Mouse (Mus musculus) liver, embryonic 11.5 days (tissue): Measurements from ENCODE around the gene Cdk2ap2. TPM values are rescaled to one million over a fixed set of nuclear protein-coding genes. Genes with fewer than 3 reads are reported as not detected.

Experiments
- ATAC-seq: fragments of 200-750 bp; cut with Nextera tagmentation; replicated peaks from 2 replicates; pipeline ENCODE4 v1.8.0; 2017; ENCODE audit warnings: moderate number of reproducible peaks, mild to moderate bottlenecking, moderate TSS enrichment, moderate library complexity; ENCODE audit not compliant: low FRiP score
- DNase-seq: peaks from one replicate; pipeline ENCODE4 v3.0.0-alpha.2; 2017; ENCODE audit warnings: low spot score
- H3K27ac ChIP-seq: fragments of 300-500 bp; sonication (generic); 2 replicates; pipeline ENCODE4 v1.5.1; 2014; ENCODE audit warnings: mild to moderate bottlenecking, low read depth, low read length, control low read depth
- H3K27me3 ChIP-seq: fragments of 300-500 bp; sonication (generic); replicated peaks from 2 replicates; pipeline ENCODE4 v1.6.1; 2014; ENCODE audit warnings: low read length, mixed read lengths; ENCODE audit not compliant: control insufficient read depth, insufficient read depth
- H3K36me3 ChIP-seq: fragments of 300-500 bp; sonication (generic); 2 replicates; pipeline ENCODE4 v1.6.1; 2014; ENCODE audit warnings: mild to moderate bottlenecking, low read length, moderate library complexity, mixed read lengths; ENCODE audit not compliant: control insufficient read depth, insufficient read depth
- H3K4me1 ChIP-seq: fragments of 300-500 bp; sonication (generic); replicated peaks from 2 replicates; pipeline ENCODE4 v1.6.1; 2014; ENCODE audit warnings: low read length, mixed read lengths; ENCODE audit not compliant: control insufficient read depth, insufficient read depth
- H3K4me2 ChIP-seq: fragments of 300-500 bp; sonication (generic); 2 replicates; pipeline ENCODE4 v1.6.1; 2014; ENCODE audit warnings: mild to moderate bottlenecking, control low read depth, moderate library complexity
- H3K4me3 ChIP-seq: fragments of 300-500 bp; sonication (generic); 2 replicates; pipeline ENCODE4 v1.5.1; 2014; ENCODE audit warnings: low read depth, low read length, control low read depth
- H3K9ac ChIP-seq: fragments of 300-500 bp; sonication (generic); 2 replicates; pipeline ENCODE4 v1.6.1; 2014; ENCODE audit warnings: low read depth, low read length, control low read depth
- H3K9me3 ChIP-seq: fragments of 300-500 bp; sonication (generic); 2 replicates; pipeline ENCODE4 v1.6.1; 2016; ENCODE audit warnings: low read length, inconsistent platforms, mixed read lengths; ENCODE audit not compliant: control insufficient read depth
- WGBS: fragments of 180-500 bp; shearing (Covaris S2); extraction: QIAGEN DNeasy Blood & Tissue Kit; methylation state at CpG from one replicate; pipeline ENCODE4 v1.1.7; 2014; 5-methylcytosine and 5-hydroxymethylcytosine counted together
- polyA plus RNA-seq: library from polyadenylated mRNA; unstranded; fragments of >200 nt; fragmentation: Nextera tagmentation; extraction: Ambion mirVana; gene quantifications from 2 replicates; pipeline ENCODE4 v1.2.1, GENCODE M21; 2014

Gene Cdk2ap2
- polyA plus RNA-seq, 1 experiment from 2014 or later, result 135 TPM

DNA sequence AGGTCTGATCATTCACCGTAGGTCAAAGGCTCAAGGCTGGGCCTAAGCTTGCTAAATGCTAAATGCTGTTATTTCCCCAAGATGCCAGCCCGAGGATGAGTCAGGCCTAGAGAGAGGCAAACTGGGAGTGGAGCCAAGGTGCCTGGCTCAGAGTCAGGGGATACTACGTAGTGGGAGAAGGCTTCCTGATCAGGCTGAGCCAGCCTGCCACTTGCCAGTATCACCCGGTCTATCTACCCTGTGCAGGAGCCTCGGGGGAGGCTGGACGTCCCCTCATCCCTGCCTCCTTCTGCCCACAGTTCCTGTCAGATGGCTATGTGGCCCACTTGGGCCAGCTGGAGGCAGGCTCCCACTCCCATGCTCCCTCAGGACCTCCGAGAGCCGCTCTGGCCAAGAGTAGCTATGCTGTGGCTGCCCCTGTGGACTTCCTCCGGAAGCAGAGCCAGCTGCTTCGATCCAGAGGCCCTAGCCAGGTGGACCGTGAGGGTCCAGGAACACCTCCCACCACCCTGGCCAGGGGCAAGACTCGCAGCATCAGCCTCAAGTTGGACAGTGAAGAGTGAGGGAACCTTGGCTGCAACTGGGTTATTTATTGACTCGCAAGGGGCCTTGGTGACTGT, 16.3 kb downstream of the Cdk2ap2 start:
- Histone ChIP-seq H3K4me3 (peak overlapping the region; percentile 7; the same call in 1 of the 2 replicates), H3K36me3 (peaks cover 23% of the 10 kb centered on the region)
- ATAC-seq, result peak; percentile 64

GRCm38 (mm10) chr19:4113806-4114230, 16.8 kb downstream of the Cdk2ap2 start:
- peak overlapping the region; percentile 52 for H3K9ac ChIP-seq
- peaks cover 23% of the 10 kb centered on the region for H3K36me3 ChIP-seq
- ATAC-seq (peak; percentile 38; the same call in 1 of the 2 replicates), DNase-seq (no peak)
- H3K27ac ChIP-seq, result peak overlapping the region; percentile 58
- no peaks in the 10 kb centered on the region for H3K27me3 ChIP-seq
- H3K4me3 ChIP-seq, result peak overlapping the region; percentile 11; the same call in 1 of the 2 replicates
- H3K4me1 ChIP-seq, result peaks cover 17% of the 10 kb centered on the region
- 33% methylated on average over 5 of the region's 5 CpGs for WGBS
- peak overlapping the region; percentile 48 for H3K4me2 ChIP-seq
- H3K9me3 ChIP-seq, result no peaks in the 10 kb centered on the region

More for the DNA sequence above, 16.3 kb downstream of the Cdk2ap2 start:
- Histone ChIP-seq H3K9me3 (no peaks in the 10 kb centered on the region), H3K4me1 (peaks cover 17% of the 10 kb centered on the region), H3K4me2 (peak overlapping the region; percentile 48), H3K27ac (peak overlapping the region; percentile 58), H3K27me3 (no peaks in the 10 kb centered on the region), H3K9ac (peak overlapping the region; percentile 52)
- WGBS, result 57% methylated on average over 13 of the region's 13 CpGs
- DNase-seq, result no peak

DNA sequence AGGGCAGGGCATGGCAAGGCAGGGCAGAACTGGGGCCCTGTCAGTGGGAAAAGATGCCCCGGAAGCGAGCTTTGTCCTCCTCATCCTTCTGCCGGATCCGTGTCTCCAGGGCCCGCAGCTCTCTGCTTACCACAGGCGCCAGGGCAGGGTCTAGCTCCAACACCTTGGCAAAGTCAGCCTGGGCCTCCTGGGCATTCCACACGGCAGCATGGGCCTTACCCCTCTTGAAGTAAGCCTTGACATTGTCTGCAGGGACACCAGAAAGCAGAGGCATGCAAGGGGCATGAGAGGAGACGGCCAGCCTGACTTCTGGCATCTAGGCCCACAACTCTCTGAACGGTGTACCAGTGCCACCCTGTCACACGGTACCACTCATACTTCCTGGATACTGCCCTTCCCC, 17.6 kb downstream of the Cdk2ap2 start:
- Histone ChIP-seq H3K36me3 (peaks cover 23% of the 10 kb centered on the region), H3K4me2 (no peak overlapping the region), H3K4me3 (no peak overlapping the region), H3K27me3 (no peaks in the 10 kb centered on the region), H3K9ac (peak overlapping the region; percentile 52; the same call in 1 of the 2 replicates), H3K9me3 (no peaks in the 10 kb centered on the region), H3K27ac (no peak overlapping the region), H3K4me1 (peaks cover 17% of the 10 kb centered on the region)
- WGBS, result 84% methylated on average over 10 of the region's 10 CpGs
- no peak for DNase-seq
- ATAC-seq, result no peak

DNA sequence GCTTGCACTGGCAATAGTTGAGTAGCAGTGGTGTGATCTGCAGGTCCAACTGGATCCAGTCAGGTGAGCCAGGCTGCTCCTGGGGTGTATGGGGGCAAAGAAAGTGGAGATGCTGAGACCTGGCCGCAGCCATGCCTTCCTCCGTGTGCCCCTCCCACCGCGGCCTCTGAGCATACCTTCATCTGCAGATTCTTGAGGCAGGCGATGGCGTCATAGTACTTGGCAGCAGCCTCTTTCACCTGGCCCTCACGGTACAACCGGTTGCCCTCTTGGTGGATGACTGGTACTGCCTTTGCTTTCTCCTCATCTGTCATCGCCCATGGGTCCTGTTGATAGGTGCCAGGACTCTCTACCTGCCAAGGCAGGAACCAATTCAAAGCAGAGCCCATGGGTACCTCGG, 18.2 kb downstream of the Cdk2ap2 start:
- WGBS, result 93% methylated on average over 10 of the region's 10 CpGs
- Histone ChIP-seq H3K27ac (no peak overlapping the region), H3K36me3 (peaks cover 23% of the 10 kb centered on the region), H3K4me2 (no peak overlapping the region), H3K4me3 (no peak overlapping the region), H3K9me3 (no peaks in the 10 kb centered on the region), H3K27me3 (no peaks in the 10 kb centered on the region), H3K9ac (no peak overlapping the region), H3K4me1 (peaks cover 19% of the 10 kb centered on the region)
- no peak for ATAC-seq
- DNase-seq, result no peak

- Histone ChIP-seq H3K27me3 (no peaks in the 10 kb centered on the region), H3K9ac (no peak overlapping the region), H3K9me3 (no peaks in the 10 kb centered on the region), H3K36me3 (peaks cover 23% of the 10 kb centered on the region), H3K27ac (no peak overlapping the region), H3K4me1 (peaks cover 23% of the 10 kb centered on the region), H3K4me2 (no peak overlapping the region), H3K4me3 (no peak overlapping the region)
- ATAC-seq (no peak), DNase-seq (no peak)
- 81% methylated on average over 11 of the region's 11 CpGs for WGBS
Observed at GRCm38 (mm10) chr19:4115816-4116215, 18.8 kb downstream of the Cdk2ap2 start.

- Histone ChIP-seq H3K4me2 (no peak overlapping the region), H3K27ac (no peak overlapping the region), H3K4me1 (peaks cover 26% of the 10 kb centered on the region), H3K27me3 (no peaks in the 10 kb centered on the region), H3K9ac (no peak overlapping the region), H3K4me3 (no peak overlapping the region), H3K9me3 (no peaks in the 10 kb centered on the region), H3K36me3 (peaks cover 23% of the 10 kb centered on the region)
- no peak for DNase-seq
- 97% methylated on average over 7 of the region's 7 CpGs for WGBS
- ATAC-seq, result no peak
Observed at GRCm38 (mm10) chr19:4117006-4117405, 20.0 kb downstream of the Cdk2ap2 start.

- DNase-seq (no peak), ATAC-seq (no peak)
- Histone ChIP-seq H3K4me2 (no peak overlapping the region), H3K4me3 (no peak overlapping the region), H3K9me3 (no peaks in the 10 kb centered on the region), H3K27me3 (no peaks in the 10 kb centered on the region), H3K9ac (no peak overlapping the region), H3K4me1 (peaks cover 26% of the 10 kb centered on the region), H3K27ac (no peak overlapping the region; the same call in 1 of the 2 replicates), H3K36me3 (peaks cover 23% of the 10 kb centered on the region)
- WGBS, result 86% methylated on average over 2 of the region's 2 CpGs
Observed at GRCm38 (mm10) chr19:4118350-4118749, 21.4 kb downstream of the Cdk2ap2 start.

DNA sequence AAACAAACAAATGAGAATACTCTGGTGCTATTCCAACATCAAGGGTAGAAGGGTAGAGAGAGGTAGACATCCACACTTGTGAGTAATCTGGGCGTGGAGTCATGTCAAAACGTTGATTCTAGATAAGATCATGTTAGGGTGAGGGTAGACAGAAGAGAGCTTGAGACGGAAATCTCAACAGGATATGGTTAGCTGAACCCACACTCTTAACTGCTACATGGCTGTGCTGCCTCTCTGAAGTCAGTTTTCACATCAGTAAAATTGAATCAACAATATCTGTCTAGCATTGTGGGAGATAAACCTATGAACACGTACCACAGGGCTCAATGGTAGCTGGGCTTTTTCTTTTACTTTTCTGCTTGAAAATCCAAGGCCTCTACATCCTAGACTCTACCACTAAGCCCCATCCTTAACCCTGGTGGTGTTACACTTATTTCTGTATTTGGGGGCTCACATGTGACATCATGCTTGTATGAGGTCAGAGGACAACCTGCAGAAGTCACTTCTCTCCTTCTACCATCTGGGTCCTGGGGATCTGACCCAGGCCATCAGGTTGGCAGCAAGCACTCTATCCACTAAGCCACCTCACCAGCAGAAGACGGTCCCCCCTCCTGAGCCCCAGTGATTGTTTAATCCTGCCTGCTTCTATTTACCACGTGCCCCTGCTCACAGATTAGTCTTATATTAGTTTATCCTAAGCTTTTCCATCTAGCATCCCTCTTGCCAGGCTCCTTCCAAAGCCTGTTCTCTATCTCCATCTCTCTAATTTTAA, 22.9 kb downstream of the Cdk2ap2 start:
- ATAC-seq (no peak), DNase-seq (no peak)
- Histone ChIP-seq H3K27me3 (no peaks in the 10 kb centered on the region), H3K36me3 (peaks cover 8% of the 10 kb centered on the region), H3K9me3 (no peaks in the 10 kb centered on the region), H3K4me2 (peak overlapping the region; percentile 57), H3K4me3 (no peak overlapping the region), H3K9ac (no peak overlapping the region), H3K4me1 (peaks cover 14% of the 10 kb centered on the region), H3K27ac (no peak overlapping the region)
- 70% methylated on average over 6 of the region's 6 CpGs for WGBS
